Mouse (Mus musculus) frontal cortex, adult (tissue): ENCODE data around the gene Prss35.
A peak's percentile ranks its signal among the peaks of the same experiment; 100 is the strongest.

Source experiments
- ATAC-seq: cut with Nextera tagmentation; 2 replicates; pipeline ENCODE4 v1.9.2; 2017; ENCODE audit warnings: mild to moderate bottlenecking, moderate library complexity, mixed read lengths; ENCODE audit not compliant: low TSS enrichment

The Prss35 gene

DNA sequence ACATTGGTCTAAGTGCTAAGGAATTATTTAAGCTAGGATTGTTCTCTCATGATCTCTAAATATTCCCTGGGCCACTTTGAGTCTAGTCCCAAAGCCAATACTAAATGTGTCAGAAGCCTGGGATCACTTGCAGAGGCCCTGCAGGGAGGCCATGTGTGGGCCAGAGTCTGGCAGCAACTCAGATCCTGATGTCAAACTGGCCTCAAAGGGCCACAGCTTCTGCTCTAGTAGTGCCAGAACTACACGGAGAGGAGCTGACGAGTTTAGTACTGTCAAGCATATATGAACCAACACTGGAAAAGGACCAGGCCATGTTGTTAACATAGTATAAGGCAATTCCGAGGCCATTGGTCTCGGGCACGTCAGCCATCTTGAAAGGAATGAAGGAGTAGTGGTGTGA, 54.7 kb downstream of the Prss35 start:
- ATAC-seq = no peak

DNA sequence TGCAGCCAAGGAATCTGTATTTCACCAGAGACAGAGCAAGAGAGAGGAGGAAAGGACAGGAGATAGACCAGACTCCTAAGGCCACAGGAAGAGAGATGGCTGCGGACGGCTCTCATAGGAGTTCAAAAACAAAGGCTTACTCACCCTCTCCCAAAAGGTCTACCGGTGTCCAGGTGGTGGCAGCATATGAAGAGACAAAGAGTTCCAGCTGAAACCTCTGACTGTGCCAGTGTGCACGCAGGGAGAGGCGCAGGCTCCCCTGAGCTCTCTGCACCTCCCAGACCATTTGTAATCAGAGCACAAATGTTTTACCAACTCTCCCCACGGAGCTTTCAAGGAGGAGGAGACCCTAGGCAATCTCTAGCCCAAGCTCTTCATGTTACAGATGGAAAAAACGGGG, 55.2 kb downstream of the Prss35 start:
- ATAC-seq = no peak

DNA sequence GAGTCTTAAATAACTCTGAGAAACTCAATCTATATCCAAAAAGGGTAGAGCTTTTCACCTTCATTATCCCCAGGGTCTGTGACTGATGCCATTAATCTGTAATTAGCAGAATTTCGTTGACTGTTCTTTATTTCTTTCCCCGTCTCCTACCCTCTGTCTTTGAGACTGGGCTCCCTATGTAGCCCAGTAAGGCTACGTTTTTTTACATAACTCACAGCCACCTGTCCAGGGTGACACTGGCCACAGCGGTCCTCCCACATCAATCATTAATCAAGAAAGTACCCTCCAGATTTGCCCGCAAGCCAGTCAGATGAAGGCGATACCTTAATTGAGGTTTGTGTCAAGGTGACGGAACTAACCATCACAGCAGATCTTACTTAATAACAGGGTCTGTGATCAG, 55.6 kb downstream of the Prss35 start:
- ATAC-seq = no peak

DNA sequence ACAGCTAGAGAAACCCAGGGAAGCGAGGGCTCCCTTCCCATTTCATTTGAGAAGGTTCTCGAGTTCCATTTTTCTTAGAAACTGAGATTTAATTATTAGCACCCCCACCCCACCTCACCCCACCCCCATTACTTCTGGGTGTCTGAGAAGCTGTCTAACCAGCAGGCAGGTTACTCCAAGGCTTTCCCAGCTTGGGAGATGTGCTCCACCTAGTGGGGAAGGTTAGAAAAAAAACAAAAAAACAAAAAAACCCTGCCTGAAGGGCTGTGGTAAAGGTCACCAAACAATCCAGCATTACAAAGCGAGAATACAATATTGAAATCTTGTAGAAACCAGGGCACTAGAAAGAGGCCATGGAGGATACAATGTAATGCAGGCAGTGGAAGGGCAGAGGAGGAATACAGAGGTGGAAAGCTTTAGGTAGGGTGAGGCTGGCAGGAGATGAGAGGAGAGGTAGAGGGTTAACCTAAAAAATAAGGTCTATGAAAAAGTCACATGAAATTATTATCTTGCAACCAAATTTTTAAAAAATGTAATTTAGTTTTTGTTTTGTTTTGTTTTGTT, 57.2 kb downstream of the Prss35 start:
- peak; percentile 29; the same call in 1 of the 2 replicates for ATAC-seq
